Mouse (Mus musculus) heart, embryonic 11.5 days (tissue): ENCODE data around the gene Ptpn9. TPM values are rescaled to one million over a fixed set of nuclear protein-coding genes. Genes with fewer than 3 reads are reported as not detected.

ENCODE experiments used
- ATAC-seq: fragments of 200-750 bp; cut with Nextera tagmentation; replicated peaks from 2 replicates; pipeline ENCODE4 v1.8.0; 2017; ENCODE audit warnings: moderate library complexity; ENCODE audit not compliant: insufficient number of reproducible peaks, low FRiP score, low TSS enrichment
- H3K27ac ChIP-seq: fragments of 300-500 bp; sonication (generic); 2 replicates; pipeline ENCODE4 v1.5.1; 2014; ENCODE audit warnings: mild to moderate bottlenecking, low read depth, low read length
- H3K27me3 ChIP-seq: fragments of 300-500 bp; sonication (generic); 2 replicates; pipeline ENCODE4 v1.6.1; 2014; ENCODE audit warnings: mild to moderate bottlenecking, low read length, mixed read lengths; ENCODE audit not compliant: control insufficient read depth, insufficient read depth
- H3K36me3 ChIP-seq: fragments of 300-500 bp; sonication (generic); 2 replicates; pipeline ENCODE4 v1.6.1; 2014; ENCODE audit warnings: mild to moderate bottlenecking, low read length, moderate library complexity, mixed read lengths; ENCODE audit not compliant: control insufficient read depth, insufficient read depth
- H3K4me1 ChIP-seq: fragments of 300-500 bp; sonication (generic); 2 replicates; pipeline ENCODE4 v1.6.1; 2014; ENCODE audit warnings: low read length; ENCODE audit not compliant: control insufficient read depth, insufficient read depth
- H3K4me2 ChIP-seq: fragments of 300-500 bp; sonication (generic); 2 replicates; pipeline ENCODE4 v1.6.1; 2014; ENCODE audit warnings: mild to moderate bottlenecking, moderate library complexity
- H3K4me3 ChIP-seq: fragments of 300-500 bp; sonication (generic); 2 replicates; pipeline ENCODE4 v1.5.1; 2014; ENCODE audit warnings: low read depth, low read length
- H3K9ac ChIP-seq: fragments of 300-500 bp; sonication (generic); 2 replicates; pipeline ENCODE4 v1.6.1; 2014; ENCODE audit warnings: mild to moderate bottlenecking, low read depth, low read length, moderate library complexity
- H3K9me3 ChIP-seq: fragments of 300-500 bp; sonication (generic); replicated peaks from 2 replicates; pipeline ENCODE4 v1.6.1; 2016; ENCODE audit warnings: low read length; ENCODE audit not compliant: control insufficient read depth
- whole genome bisulfite sequencing: fragments of 180-500 bp; shearing (Covaris S2); extraction: QIAGEN DNeasy Blood & Tissue Kit; methylation state at CpG from one replicate; pipeline ENCODE4 v1.1.7; 2014; ENCODE audit not compliant: insufficient replicate concordance; 5-methylcytosine and 5-hydroxymethylcytosine counted together
- polyA plus RNA-seq: library from polyadenylated mRNA; unstranded; fragments of >200 nt; fragmentation: Nextera tagmentation; extraction: Ambion mirVana; gene quantifications from 2 replicates; pipeline ENCODE4 v1.2.1, GENCODE M21; 2014

Gene Ptpn9
- polyA plus RNA-seq, 1 experiment from 2014 or later, result 21.9 TPM

DNA sequence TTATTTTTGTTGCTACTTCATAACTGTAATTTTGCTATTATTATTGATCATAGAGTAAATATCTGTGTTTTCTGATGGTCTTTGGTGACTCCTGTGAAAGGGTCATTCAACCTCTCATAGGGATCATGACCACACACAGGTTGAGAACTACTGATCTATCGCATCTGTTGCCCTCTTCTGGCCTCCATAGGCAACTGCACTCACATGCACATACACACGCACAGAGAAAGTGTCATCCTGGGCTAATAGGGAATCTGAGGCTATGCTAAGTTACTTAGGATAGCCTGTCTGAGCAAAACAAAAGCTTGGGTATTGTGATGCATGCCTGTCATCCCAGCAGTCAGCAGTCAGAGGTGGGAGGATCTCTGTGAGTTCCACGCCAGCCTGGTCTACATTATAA is 33.1 kb upstream of the Ptpn9 start:
- WGBS, result 91% methylated on average over 3 of the region's 3 CpGs
- no peaks in the 10 kb centered on the region for H3K4me1 ChIP-seq
- H3K27me3 ChIP-seq, result no peaks in the 10 kb centered on the region
- H3K36me3 ChIP-seq, result peaks cover 2% of the 10 kb centered on the region; the same call in 1 of the 2 replicates
- H3K4me2 ChIP-seq, result no peak overlapping the region
- ATAC-seq, result no peak
- no peak overlapping the region for H3K27ac ChIP-seq
- no peak overlapping the region for H3K4me3 ChIP-seq
- no peak overlapping the region for H3K9ac ChIP-seq
- no peaks in the 10 kb centered on the region for H3K9me3 ChIP-seq

DNA sequence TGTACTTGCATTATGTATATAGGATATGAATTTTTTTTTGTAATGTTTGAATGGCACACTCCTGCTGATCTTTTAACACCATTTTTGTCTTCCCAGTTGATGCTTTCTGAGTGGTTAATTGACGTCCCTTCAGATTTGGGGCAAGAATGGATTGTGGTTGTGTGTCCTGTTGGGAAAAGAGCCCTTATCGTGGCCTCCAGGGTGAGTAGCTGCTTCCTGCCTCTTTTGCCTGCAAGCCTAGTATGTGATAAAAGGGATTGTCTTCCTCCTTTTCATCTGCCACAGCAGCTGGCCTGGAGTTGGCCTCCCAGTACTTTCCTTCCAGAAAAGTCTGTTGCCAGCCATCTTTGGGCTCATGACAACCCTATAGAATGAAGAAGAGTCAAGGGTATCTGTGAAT is 24.6 kb upstream of the Ptpn9 start:
- Histone ChIP-seq H3K9me3 (no peaks in the 10 kb centered on the region), H3K27ac (0 out of 2 replicates have a peak overlapping the region, but pooled peaks have one; percentile 1), H3K27me3 (no peaks in the 10 kb centered on the region), H3K4me3 (no peak overlapping the region), H3K36me3 (no peaks in the 10 kb centered on the region), H3K9ac (no peak overlapping the region), H3K4me1 (no peaks in the 10 kb centered on the region), H3K4me2 (no peak overlapping the region)
- 52% methylated on average over 2 of the region's 2 CpGs for WGBS
- no peak for ATAC-seq

- ATAC-seq, result no peak
- Histone ChIP-seq H3K27ac (no peak overlapping the region), H3K9me3 (no peaks in the 10 kb centered on the region), H3K36me3 (no peaks in the 10 kb centered on the region), H3K4me1 (no peaks in the 10 kb centered on the region), H3K9ac (no peak overlapping the region), H3K27me3 (no peaks in the 10 kb centered on the region), H3K4me3 (no peak overlapping the region), H3K4me2 (no peak overlapping the region)
- 70% methylated on average over 7 of the region's 8 CpGs for WGBS
Measured at GRCm38 (mm10) chr9:56973960-56974524, 20.7 kb upstream of the Ptpn9 start.

- no peak for ATAC-seq
- no peaks in the 10 kb centered on the region for H3K9me3 ChIP-seq
Measured at GRCm38 (mm10) chr9:56975199-56975598, 19.5 kb upstream of the Ptpn9 start.

DNA sequence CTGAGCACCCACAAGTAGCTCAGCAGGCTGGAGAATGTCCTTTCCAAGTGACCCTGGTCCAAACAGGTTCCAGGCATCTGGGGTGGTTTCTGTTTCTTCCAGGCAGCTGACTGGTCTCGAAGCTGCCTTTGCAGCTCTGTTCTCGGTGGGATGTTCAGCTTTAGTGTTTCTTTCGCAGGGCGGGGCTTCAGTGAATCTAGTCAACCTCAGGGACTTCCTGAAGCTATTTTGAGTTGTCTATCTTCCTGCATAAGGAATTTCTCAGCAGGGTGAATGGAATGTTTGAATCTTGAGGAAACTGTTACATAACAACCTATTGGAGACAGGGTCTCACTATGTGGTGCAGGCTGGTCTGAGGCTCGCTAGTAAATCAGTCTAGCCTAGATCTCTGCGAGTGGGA is 14.5 kb upstream of the Ptpn9 start:
- H3K4me1 ChIP-seq, result no peaks in the 10 kb centered on the region
- H3K36me3 ChIP-seq, result 0 out of 2 replicates have a peak, but pooled peaks cover 2% of the 10 kb centered on the region
- H3K9ac ChIP-seq, result no peak overlapping the region
- H3K9me3 ChIP-seq, result no peaks in the 10 kb centered on the region
- no peak overlapping the region for H3K4me3 ChIP-seq
- H3K27ac ChIP-seq, result no peak overlapping the region
- ATAC-seq, result no peak
- H3K4me2 ChIP-seq, result no peak overlapping the region
- WGBS, result 89% methylated on average over 6 of the region's 6 CpGs
- no peaks in the 10 kb centered on the region for H3K27me3 ChIP-seq

More at GRCm38 (mm10) chr9:56975199-56975598, 19.5 kb upstream of the Ptpn9 start:
- no peak overlapping the region for H3K27ac ChIP-seq
- H3K9ac ChIP-seq, result no peak overlapping the region
- no peak overlapping the region for H3K4me3 ChIP-seq
- H3K4me1 ChIP-seq, result no peaks in the 10 kb centered on the region
- H3K27me3 ChIP-seq, result no peaks in the 10 kb centered on the region
- WGBS, result 82% methylated on average over 3 of the region's 3 CpGs
- 0 out of 2 replicates have a peak, but pooled peaks cover 2% of the 10 kb centered on the region for H3K36me3 ChIP-seq
- H3K4me2 ChIP-seq, result no peak overlapping the region

GRCm38 (mm10) chr9:56981502-56981901 is 13.2 kb upstream of the Ptpn9 start:
- Histone ChIP-seq H3K9ac (no peak overlapping the region), H3K4me1 (no peaks in the 10 kb centered on the region), H3K9me3 (no peaks in the 10 kb centered on the region), H3K4me2 (no peak overlapping the region), H3K36me3 (0 out of 2 replicates have a peak, but pooled peaks cover 2% of the 10 kb centered on the region), H3K4me3 (no peak overlapping the region), H3K27me3 (no peaks in the 10 kb centered on the region), H3K27ac (no peak overlapping the region)
- WGBS, result 37% methylated on average over 1 of the region's 1 CpGs
- ATAC-seq, result no peak

- Histone ChIP-seq H3K27ac (peak overlapping the region; percentile 97), H3K4me3 (peak overlapping the region; percentile 85), H3K4me2 (peak overlapping the region; percentile 76), H3K9ac (peak overlapping the region; percentile 98), H3K27me3 (no peaks in the 10 kb centered on the region), H3K36me3 (no peaks in the 10 kb centered on the region), H3K9me3 (no peaks in the 10 kb centered on the region), H3K4me1 (peaks cover 5% of the 10 kb centered on the region; the same call in 1 of the 2 replicates)
- peak; percentile 69 for ATAC-seq
- WGBS, result under 1% methylated on average over 71 of the region's 80 CpGs
Measured at GRCm38 (mm10) chr9:56995198-56996027, 690 bp downstream of the Ptpn9 start.

GRCm38 (mm10) chr9:56996028-56996346 is 1.3 kb downstream of the Ptpn9 start:
- Histone ChIP-seq H3K27me3 (no peaks in the 10 kb centered on the region), H3K36me3 (no peaks in the 10 kb centered on the region), H3K4me1 (peaks cover 5% of the 10 kb centered on the region; the same call in 1 of the 2 replicates), H3K9ac (peak overlapping the region; percentile 98), H3K9me3 (no peaks in the 10 kb centered on the region), H3K27ac (peak overlapping the region; percentile 97), H3K4me2 (peak overlapping the region; percentile 76), H3K4me3 (peak overlapping the region; percentile 85)
- WGBS, result 0% methylated on average over 5 of the region's 5 CpGs
- ATAC-seq, result no peak
